Mouse (Mus musculus) neural tube, embryonic 15.5 days (tissue): ENCODE measurements around the gene Sfmbt1. TPM values are rescaled to one million over a fixed set of nuclear protein-coding genes. Genes with fewer than 3 reads are reported as not detected.

Source experiments
- ATAC-seq: fragments of 200-750 bp; cut with Nextera tagmentation; 2 replicates; pipeline ENCODE4 v1.8.0; 2017; ENCODE audit warnings: mild to moderate bottlenecking, moderate TSS enrichment, moderate library complexity; ENCODE audit not compliant: low FRiP score
- H3K27ac ChIP-seq: fragments of 300-500 bp; sonication (generic); replicated peaks from 2 replicates; pipeline ENCODE4 v1.5.1; 2015; ENCODE audit warnings: mild to moderate bottlenecking, inconsistent platforms
- H3K27me3 ChIP-seq: fragments of 300-500 bp; sonication (generic); replicated peaks from 2 replicates; pipeline ENCODE4 v1.6.1; 2015; ENCODE audit warnings: inconsistent platforms
- H3K36me3 ChIP-seq: fragments of 300-500 bp; sonication (generic); 2 replicates; pipeline ENCODE4 v1.6.1; 2015; ENCODE audit warnings: inconsistent platforms
- H3K4me1 ChIP-seq: fragments of 300-500 bp; sonication (generic); 2 replicates; pipeline ENCODE4 v1.6.1; 2015; ENCODE audit warnings: inconsistent platforms
- H3K4me2 ChIP-seq: fragments of 300-500 bp; sonication (generic); 2 replicates; pipeline ENCODE4 v1.6.1; 2015; ENCODE audit warnings: inconsistent platforms, mild to moderate bottlenecking, moderate library complexity
- H3K4me3 ChIP-seq: fragments of 300-500 bp; sonication (generic); replicated peaks from 2 replicates; pipeline ENCODE4 v1.5.1; 2015; ENCODE audit warnings: mild to moderate bottlenecking, inconsistent platforms
- H3K9ac ChIP-seq: fragments of 300-500 bp; sonication (generic); replicated peaks from 2 replicates; pipeline ENCODE4 v1.6.1; 2015; ENCODE audit warnings: mild to moderate bottlenecking, inconsistent platforms
- H3K9me3 ChIP-seq: fragments of 300-500 bp; sonication (generic); replicated peaks from 2 replicates; pipeline ENCODE4 v1.6.1; 2016; ENCODE audit warnings: inconsistent platforms
- WGBS: fragments of 180-500 bp; shearing (Covaris S2); methylation state at CpG from one replicate; pipeline ENCODE4 v1.1.7; 2015; ENCODE audit warnings: mixed read lengths; 5-methylcytosine and 5-hydroxymethylcytosine counted together
- polyA plus RNA-seq: library from polyadenylated mRNA; unstranded; fragments of >200 nt; fragmentation: Nextera tagmentation; extraction: Ambion mirVana; gene quantifications from 2 replicates; pipeline ENCODE4 v1.2.1, GENCODE M21; 2015

Gene Sfmbt1
- polyA plus RNA-seq = 13.7 and 16.0 TPM in 2 replicates

DNA sequence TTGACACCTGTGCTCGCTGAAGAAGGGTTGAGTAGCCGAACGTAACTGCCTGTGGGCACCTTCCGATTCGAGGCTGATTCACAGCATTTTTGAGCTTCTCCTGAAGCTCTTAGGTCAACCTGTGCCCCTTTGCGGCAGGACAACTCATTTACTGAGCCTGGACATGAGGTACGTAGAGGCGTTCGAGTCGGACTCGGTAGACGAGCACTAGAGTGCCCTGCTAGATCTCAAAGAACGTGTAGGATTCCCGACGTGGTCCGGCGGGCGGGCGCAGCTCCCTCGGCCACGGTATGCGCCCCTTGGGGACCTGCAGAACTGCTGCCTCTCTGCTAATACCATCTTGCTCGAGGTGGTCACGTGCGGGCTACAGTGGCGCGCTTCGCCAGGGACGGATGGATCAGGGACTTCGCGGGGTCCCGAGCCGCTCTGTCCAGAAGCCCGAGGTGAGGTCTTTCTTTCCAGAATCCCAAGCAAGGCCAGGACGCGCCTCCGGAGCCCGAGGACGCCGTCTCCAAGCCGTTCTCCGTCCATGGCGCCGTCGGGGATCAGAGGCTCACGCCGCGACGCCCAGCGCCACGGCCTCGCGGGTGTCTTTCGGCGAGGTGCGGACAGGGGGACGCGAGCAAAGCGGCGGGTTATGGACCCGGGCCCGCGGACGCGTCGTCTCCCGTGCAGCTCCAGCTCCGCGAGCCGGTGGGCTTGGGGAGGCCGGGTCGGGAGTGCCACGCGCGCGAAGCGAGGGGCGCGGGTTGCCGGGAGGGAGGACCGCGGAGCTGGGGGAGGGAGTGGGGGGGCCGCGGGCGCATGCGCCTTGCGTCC, at the start of gene Sfmbt1:
Gene Sfmbt1, plus strand, starts transcription at position 51 of the 819 bp plus-strand sequence.
- Histone ChIP-seq H3K4me3 (peak within 1 kb of the TSS; percentile 58), H3K4me1 (peaks cover 20% of the 10 kb centered on the region), H3K9me3 (no peaks in the 10 kb centered on the region), H3K36me3 (no peaks in the 10 kb centered on the region), H3K9ac (peak within 1 kb of the TSS; percentile 57), H3K27ac (peak within 1 kb of the TSS; percentile 93), H3K27me3 (no peaks in the 10 kb centered on the region), H3K4me2 (peak within 1 kb of the TSS; percentile 77)
- WGBS = 2% methylated on average over 83 of the region's 87 CpGs
- ATAC-seq = peak; percentile 72

GRCm38 (mm10) chr14:30666061-30666460, 48.6 kb upstream of the Sfmbt1 start:
- no peak overlapping the region for H3K4me2 ChIP-seq
- no peak overlapping the region for H3K9ac ChIP-seq
- ATAC-seq = no peak
- no peak overlapping the region for H3K4me3 ChIP-seq
- H3K36me3 ChIP-seq = peaks cover 54% of the 10 kb centered on the region
- no peaks in the 10 kb centered on the region for H3K9me3 ChIP-seq
- 83% methylated on average over 3 of the region's 3 CpGs for WGBS
- H3K27me3 ChIP-seq = no peaks in the 10 kb centered on the region
- no peaks in the 10 kb centered on the region for H3K4me1 ChIP-seq
- no peak overlapping the region for H3K27ac ChIP-seq

- 85% methylated on average over 4 of the region's 4 CpGs for WGBS
- Histone ChIP-seq H3K4me3 (no peak overlapping the region), H3K27ac (no peak overlapping the region), H3K9ac (no peak overlapping the region), H3K27me3 (no peaks in the 10 kb centered on the region), H3K4me2 (no peak overlapping the region), H3K4me1 (no peaks in the 10 kb centered on the region), H3K36me3 (peaks cover 49% of the 10 kb centered on the region), H3K9me3 (no peaks in the 10 kb centered on the region)
- no peak for ATAC-seq
These were observed 48.0 kb upstream of the Sfmbt1 start for GRCm38 (mm10) chr14:30666604-30667003.

DNA sequence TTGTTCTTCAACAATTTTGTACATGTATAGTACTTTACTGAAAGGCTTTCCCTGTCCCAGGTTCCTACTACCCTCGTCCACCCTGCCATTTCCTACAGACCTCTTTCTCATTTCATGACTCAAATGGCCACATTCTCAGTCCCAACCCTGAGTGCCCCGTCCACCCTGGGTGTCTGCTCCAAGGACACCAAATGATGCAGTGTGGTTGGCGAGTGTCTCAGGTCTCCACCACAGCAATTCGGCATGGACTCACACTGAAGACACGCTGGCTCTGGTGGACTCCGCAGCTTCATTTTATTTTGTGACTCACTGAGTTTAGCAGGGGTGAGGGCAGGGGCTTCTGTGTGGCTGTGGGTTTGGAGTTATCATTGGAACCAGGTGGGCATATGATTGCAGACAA, 44.5 kb upstream of the Sfmbt1 start:
- no peak overlapping the region for H3K27ac ChIP-seq
- no peaks in the 10 kb centered on the region for H3K4me1 ChIP-seq
- no peak overlapping the region for H3K4me3 ChIP-seq
- no peak overlapping the region for H3K9ac ChIP-seq
- H3K4me2 ChIP-seq = no peak overlapping the region
- 97% methylated on average over 6 of the region's 6 CpGs for WGBS
- H3K27me3 ChIP-seq = no peaks in the 10 kb centered on the region
- peaks cover 36% of the 10 kb centered on the region for H3K36me3 ChIP-seq
- H3K9me3 ChIP-seq = no peaks in the 10 kb centered on the region
- no peak for ATAC-seq

DNA sequence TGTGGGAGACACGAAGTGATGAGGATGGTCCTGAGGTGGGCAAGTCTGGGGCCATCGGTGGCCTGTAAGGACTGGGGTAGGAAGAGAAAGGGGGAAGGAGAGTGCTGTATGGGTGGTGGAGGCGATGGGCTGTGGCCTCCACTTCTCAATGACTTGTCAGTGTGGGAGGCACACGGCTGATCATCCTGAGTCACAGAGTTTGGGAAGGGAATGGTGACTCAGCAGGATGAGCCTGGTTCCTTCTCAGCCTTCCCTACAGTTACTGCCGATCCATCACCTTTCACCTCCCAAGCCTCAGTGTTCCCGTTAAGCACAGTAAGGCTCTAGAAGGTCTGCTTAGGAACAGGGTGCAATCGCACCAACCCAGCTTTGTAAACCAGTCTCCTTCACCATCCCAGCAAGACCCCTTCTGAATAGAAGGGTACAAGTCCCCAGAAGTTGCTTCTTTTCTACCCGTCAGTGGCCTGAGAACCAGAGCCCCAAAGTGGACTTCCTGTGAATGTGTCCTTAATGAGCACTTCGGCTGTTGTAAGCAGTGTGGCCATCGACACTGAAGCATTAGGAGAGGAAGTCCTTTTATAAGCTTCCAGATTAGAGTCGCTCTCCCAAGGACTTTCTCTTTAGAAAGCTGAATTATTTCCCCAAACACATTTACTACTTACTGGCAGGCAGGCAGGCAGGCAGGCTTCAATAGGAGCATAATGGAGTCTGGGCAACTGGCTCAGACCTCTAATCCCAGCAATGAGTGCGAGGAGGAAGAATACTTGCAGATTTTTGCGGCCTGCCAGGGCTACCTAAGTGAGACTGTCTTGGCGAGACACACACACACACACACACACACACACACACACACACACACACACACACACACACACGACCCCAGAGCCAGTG, 43.3 kb upstream of the Sfmbt1 start:
- 78% methylated on average over 15 of the region's 15 CpGs for WGBS
- no peaks in the 10 kb centered on the region for H3K9me3 ChIP-seq
- H3K36me3 ChIP-seq = peaks cover 39% of the 10 kb centered on the region
- H3K27ac ChIP-seq = peak overlapping the region; percentile 19
- peak; percentile 77 for ATAC-seq
- no peak overlapping the region for H3K4me2 ChIP-seq
- no peaks in the 10 kb centered on the region for H3K27me3 ChIP-seq
- no peak overlapping the region for H3K4me3 ChIP-seq
- no peak overlapping the region for H3K9ac ChIP-seq
- H3K4me1 ChIP-seq = no peaks in the 10 kb centered on the region

GRCm38 (mm10) chr14:30671986-30672312, 42.7 kb upstream of the Sfmbt1 start:
- no peak overlapping the region for H3K4me3 ChIP-seq
- no peak overlapping the region for H3K4me2 ChIP-seq
- peak; percentile 92 for ATAC-seq
- no peak overlapping the region for H3K9ac ChIP-seq
- no peaks in the 10 kb centered on the region for H3K9me3 ChIP-seq
- WGBS = 13% methylated on average over 3 of the region's 3 CpGs
- H3K27me3 ChIP-seq = no peaks in the 10 kb centered on the region
- no peaks in the 10 kb centered on the region for H3K4me1 ChIP-seq
- peak overlapping the region; percentile 19; the same call in 1 of the 2 replicates for H3K27ac ChIP-seq
- H3K36me3 ChIP-seq = peaks cover 40% of the 10 kb centered on the region

GRCm38 (mm10) chr14:30674947-30675346, 39.7 kb upstream of the Sfmbt1 start:
- 80% methylated on average over 6 of the region's 6 CpGs for WGBS
- Histone ChIP-seq H3K27me3 (no peaks in the 10 kb centered on the region), H3K4me1 (no peaks in the 10 kb centered on the region), H3K4me3 (no peak overlapping the region), H3K9me3 (no peaks in the 10 kb centered on the region), H3K4me2 (no peak overlapping the region), H3K36me3 (peaks cover 46% of the 10 kb centered on the region), H3K27ac (no peak overlapping the region), H3K9ac (no peak overlapping the region)
- ATAC-seq = no peak

DNA sequence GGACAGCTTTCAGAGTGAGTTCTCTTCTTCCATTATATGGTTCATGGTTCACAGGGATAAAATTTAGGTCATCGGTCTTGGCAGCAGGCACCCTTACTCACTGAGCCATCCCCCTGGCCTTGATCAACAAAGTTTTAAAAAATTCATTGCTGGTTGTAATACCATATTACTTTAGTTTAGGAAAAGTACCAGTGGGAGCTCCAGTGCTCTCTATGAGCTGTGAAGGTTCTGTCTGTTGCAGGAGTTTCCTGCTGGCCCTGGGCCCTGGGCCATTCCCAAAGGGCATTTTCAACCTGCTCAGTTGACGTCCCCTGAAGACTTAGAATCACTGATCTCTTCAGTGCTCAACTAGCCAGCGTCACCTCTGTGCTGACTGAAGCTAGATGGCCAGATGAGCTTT, 32.5 kb upstream of the Sfmbt1 start:
- Histone ChIP-seq H3K4me3 (no peak overlapping the region), H3K4me2 (no peak overlapping the region), H3K9ac (no peak overlapping the region), H3K27me3 (no peaks in the 10 kb centered on the region), H3K4me1 (no peaks in the 10 kb centered on the region), H3K9me3 (no peaks in the 10 kb centered on the region), H3K27ac (no peak overlapping the region), H3K36me3 (peaks cover 54% of the 10 kb centered on the region)
- 90% methylated on average over 3 of the region's 3 CpGs for WGBS
- ATAC-seq = no peak

DNA sequence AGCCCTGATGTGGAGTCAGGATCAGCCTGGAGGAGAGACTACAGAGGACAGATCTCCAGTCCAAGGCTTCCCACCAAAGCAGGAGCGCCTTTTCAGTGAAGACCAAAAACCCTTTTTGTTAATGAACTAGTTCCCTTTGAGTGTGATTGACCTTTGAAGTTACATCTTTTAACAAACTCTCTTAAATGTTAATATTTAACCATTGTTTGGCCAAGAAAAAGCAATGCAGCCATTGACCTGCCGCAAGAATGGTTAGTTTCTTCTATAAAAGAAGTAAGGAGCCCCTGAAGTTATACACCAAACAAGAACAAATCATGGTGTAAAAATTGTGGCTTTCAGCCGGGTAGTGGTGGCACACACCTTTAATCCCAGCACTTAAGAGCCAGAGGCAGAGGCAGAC, 24.0 kb upstream of the Sfmbt1 start:
- no peak overlapping the region for H3K4me3 ChIP-seq
- H3K4me1 ChIP-seq = peaks cover 3% of the 10 kb centered on the region; the same call in 1 of the 2 replicates
- no peak overlapping the region for H3K9ac ChIP-seq
- no peak overlapping the region for H3K27ac ChIP-seq
- peaks cover 16% of the 10 kb centered on the region for H3K36me3 ChIP-seq
- no peak for ATAC-seq
- no peaks in the 10 kb centered on the region for H3K9me3 ChIP-seq
- WGBS = 84% methylated on average over 3 of the region's 3 CpGs
- no peaks in the 10 kb centered on the region for H3K27me3 ChIP-seq
- H3K4me2 ChIP-seq = no peak overlapping the region

DNA sequence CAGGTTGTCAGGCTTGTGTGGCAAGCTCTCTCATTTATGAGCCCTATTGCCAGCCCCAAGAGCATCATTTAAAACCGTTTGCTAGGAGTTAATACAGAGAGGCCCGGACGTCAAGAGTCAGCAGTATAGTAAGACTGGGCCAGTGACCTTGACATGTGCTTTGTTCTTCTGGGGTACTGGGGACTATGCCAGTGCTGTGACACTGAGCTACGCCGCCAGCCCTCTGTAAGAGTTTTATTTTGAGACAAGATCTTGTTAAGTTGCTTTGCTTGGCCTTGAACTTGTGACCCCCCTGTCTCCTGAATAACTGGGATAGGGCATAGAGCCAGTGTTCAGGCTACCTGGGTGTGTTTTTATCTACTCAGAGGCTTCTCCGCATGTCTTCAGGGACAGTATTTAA, 22.2 kb upstream of the Sfmbt1 start:
- H3K4me1 ChIP-seq = peaks cover 7% of the 10 kb centered on the region; the same call in 1 of the 2 replicates
- H3K9ac ChIP-seq = no peak overlapping the region
- H3K4me2 ChIP-seq = no peak overlapping the region
- H3K9me3 ChIP-seq = no peaks in the 10 kb centered on the region
- 77% methylated on average over 6 of the region's 6 CpGs for WGBS
- peaks cover 13% of the 10 kb centered on the region for H3K36me3 ChIP-seq
- H3K27me3 ChIP-seq = no peaks in the 10 kb centered on the region
- H3K27ac ChIP-seq = no peak overlapping the region
- no peak for ATAC-seq
- no peak overlapping the region for H3K4me3 ChIP-seq

DNA sequence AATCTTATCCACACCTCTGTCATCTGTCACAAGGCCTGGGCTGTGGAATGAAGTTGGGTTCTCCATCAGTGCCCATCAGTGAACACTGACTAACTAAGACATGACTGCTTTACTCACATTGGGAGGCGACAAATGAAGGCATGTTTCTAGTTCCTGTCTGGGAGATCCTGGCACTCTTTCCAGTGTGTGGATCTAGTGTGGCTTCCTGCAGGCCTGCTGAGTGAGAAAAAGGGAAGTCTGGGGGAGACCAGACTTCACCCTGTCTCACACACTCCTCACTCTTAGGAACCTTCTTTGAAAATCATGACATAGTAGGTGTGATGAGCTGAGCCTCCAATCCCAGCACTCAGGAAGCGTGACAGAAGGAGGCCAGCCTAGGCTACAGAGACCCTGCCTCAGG, 19.9 kb upstream of the Sfmbt1 start:
- peaks cover 17% of the 10 kb centered on the region; the same call in 1 of the 2 replicates for H3K4me1 ChIP-seq
- H3K36me3 ChIP-seq = peaks cover 10% of the 10 kb centered on the region
- 94% methylated on average over 2 of the region's 2 CpGs for WGBS
- H3K4me3 ChIP-seq = no peak overlapping the region
- peak overlapping the region; percentile 28; the same call in 1 of the 2 replicates for H3K27ac ChIP-seq
- no peak overlapping the region for H3K9ac ChIP-seq
- no peaks in the 10 kb centered on the region for H3K27me3 ChIP-seq
- no peak overlapping the region for H3K4me2 ChIP-seq
- no peaks in the 10 kb centered on the region for H3K9me3 ChIP-seq
- ATAC-seq = no peak
